ENCODE assay signal across 13 mouse cellular contexts in genomic region chr13:68572247-68572646, GRCm38 (mm10). TPM values are rescaled to one million over a fixed set of nuclear protein-coding genes. Genes with fewer than 3 reads are reported as not detected.
DNase-seq lines count a peak whose midpoint lies in the region; ATAC-seq and TF ChIP-seq lines count a peak whose summit lies in the region.
"Had no signal": no experiment of that assay in that cellular context is flagged by ENCODE, and none has a peak within 500 bp of the region (broad histone marks: within the 10 kb centered on the region; RNA-seq: fewer than 3 reads in every experiment).

No protein-coding gene starts in this region.

- H3K4me2 ChIP-seq in heart, embryonic 11.5 days, result peak overlapping the region; percentile 27; the same call in 1 of the 2 replicates
- H3K4me2 ChIP-seq: liver, embryonic 15.5 days; midbrain, embryonic 12.5 days had no signal

- peak; percentile 51; the same call in 1 of the 2 replicates for ATAC-seq in heart, embryonic 11.5 days (replicated peaks; ENCODE audit: insufficient number of reproducible peaks, low FRiP score, low TSS enrichment)

- no peak for TF ChIP-seq CTCF in kidney, adult 2 months (conservative IDR thresholded peaks at IDR 0.05; ENCODE audit: insufficient read depth, insufficient read length, low read depth, low read length)

- no peak overlapping the region for H3K9ac ChIP-seq in heart, embryonic 11.5 days (ENCODE audit: low read depth, low read length)
- H3K9ac ChIP-seq: liver, embryonic 15.5 days; midbrain, embryonic 12.5 days had no signal

- no peaks in the 10 kb centered on the region for H3K9me3 ChIP-seq in heart, embryonic 11.5 days (replicated peaks; ENCODE audit: control insufficient read depth, low read length)
- H3K9me3 ChIP-seq: liver, embryonic 15.5 days; midbrain, embryonic 12.5 days had no signal

- no peak overlapping the region for H3K4me3 ChIP-seq in kidney, adult 2 months (ENCODE audit: insufficient read depth, low read depth, low read length)
- no peak overlapping the region for H3K4me3 ChIP-seq in heart, embryonic 11.5 days (ENCODE audit: low read depth, low read length)
- H3K4me3 ChIP-seq: erythroblast, embryonic 14.5 days; liver, embryonic 15.5 days; midbrain, embryonic 12.5 days had no signal

- no peak for TF ChIP-seq POLR2A in kidney, adult 2 months (IDR thresholded peaks at IDR 0.05; ENCODE audit: low read depth, low read length)

- peak; percentile 21 for DNase-seq in kidney, adult 2 months
- no peak for DNase-seq in kidney, adult 11 months
- DNase-seq in 416B (ENCODE audit: low read depth), result peak; percentile 18
- peak; percentile 14 for DNase-seq in kidney, postnatal 14 days
- no peak for DNase-seq in spleen, adult 18-20 months
- no peak for DNase-seq in adrenal gland, adult 2 months
- no peak for DNase-seq in left cerebral cortex, postnatal 25 days (ENCODE audit: low spot score in 2 of 2)
- DNase-seq: B cell, adult 2 months had no signal

- peaks cover 9% of the 10 kb centered on the region; the same call in 1 of the 2 replicates for H3K4me1 ChIP-seq in kidney, adult 2 months (ENCODE audit: control insufficient read depth, insufficient read depth, low read length)
- H3K4me1 ChIP-seq in heart, embryonic 11.5 days (ENCODE audit: control insufficient read depth, insufficient read depth, low read length), result peaks cover 9% of the 10 kb centered on the region; the same call in 1 of the 2 replicates
- H3K4me1 ChIP-seq: liver, embryonic 15.5 days; midbrain, embryonic 12.5 days had no signal

- 0 out of 2 replicates have a peak, but pooled peaks cover 2% of the 10 kb centered on the region for H3K36me3 ChIP-seq in kidney, adult 2 months (ENCODE audit: control insufficient read depth, insufficient read depth, low read length)
- peaks cover 28% of the 10 kb centered on the region; the same call in 1 of the 2 replicates for H3K36me3 ChIP-seq in heart, embryonic 11.5 days (ENCODE audit: control insufficient read depth, insufficient read depth, low read length)

- no peaks in the 10 kb centered on the region for H3K27me3 ChIP-seq in kidney, adult 2 months (replicated peaks; ENCODE audit: control insufficient read depth, insufficient read depth, low read length)
- no peaks in the 10 kb centered on the region for H3K27me3 ChIP-seq in heart, embryonic 11.5 days (ENCODE audit: control insufficient read depth, insufficient read depth, low read length)
- H3K27me3 ChIP-seq: liver, embryonic 15.5 days; midbrain, embryonic 12.5 days had no signal

- intact Hi-C loops in left cerebral cortex, postnatal 25 days (cut with DNase I), result no loop called here

- H3K27ac ChIP-seq in kidney, adult 2 months (ENCODE audit: insufficient read depth, low read depth, low read length), result peak overlapping the region; percentile 66
- peak overlapping the region; percentile 93 for H3K27ac ChIP-seq in heart, embryonic 11.5 days (ENCODE audit: low read depth, low read length)
- H3K27ac ChIP-seq: liver, embryonic 15.5 days; midbrain, embryonic 12.5 days had no signal

- WGBS in kidney, adult 2 months, result 45% methylated on average over 19 of the region's 19 CpGs
- 60% methylated on average over 19 of the region's 19 CpGs for WGBS in heart, embryonic 11.5 days (ENCODE audit: insufficient replicate concordance)

RNA-seq across cellular contexts. Expression of gene Mtrr, which starts 9.7 kb away (rescaled TPM):
- 10.2 and 11.3 TPM in 2 replicates for polyA plus RNA-seq in kidney, adult 2 months (2012; rRNA removed)
- polyA plus RNA-seq in heart, embryonic 11.5 days (2014; fragmentation: Nextera tagmentation; extraction: Ambion mirVana), result 20.9 and 31.4 TPM in 2 replicates
- total RNA-seq in adrenal gland, adult 2 months (2021), result 10 to 100 TPM; 15.8 to 16.6 TPM
- polyA plus RNA-seq in adrenal gland, adult 2 months (2012; rRNA removed), result 8.6 and 9.2 TPM in 2 replicates
- total RNA-seq in left cerebral cortex, postnatal 25 days (2021), result 10 to 100 TPM; 15.8 to 17.0 TPM

RNA-seq across cellular contexts. Expression of gene Fastkd3, which starts 9.8 kb away (rescaled TPM):
- polyA plus RNA-seq in kidney, adult 2 months (2012; rRNA removed), result 10.5 and 13.0 TPM in 2 replicates
- 22.3 and 24.9 TPM in 2 replicates for polyA plus RNA-seq in heart, embryonic 11.5 days (2014; fragmentation: Nextera tagmentation; extraction: Ambion mirVana)
- 10 to 100 TPM; 15.5 to 15.9 TPM for total RNA-seq in adrenal gland, adult 2 months (2021)
- 4.9 and 5.6 TPM in 2 replicates for polyA plus RNA-seq in adrenal gland, adult 2 months (2012; rRNA removed)
- total RNA-seq in left cerebral cortex, postnatal 25 days (2021), result 10 to 100 TPM; 13.2 to 16.0 TPM

RNA-seq across cellular contexts. Expression of gene 1700001L19Rik, which starts 25.0 kb away (rescaled TPM):
- polyA plus RNA-seq in kidney, adult 2 months (2012; rRNA removed), result 0.19 and 0.24 TPM in 2 replicates
- polyA plus RNA-seq in heart, embryonic 11.5 days (2014; fragmentation: Nextera tagmentation; extraction: Ambion mirVana), result 0.39 and 0.58 TPM in 2 replicates
- total RNA-seq in adrenal gland, adult 2 months (2021), result under 1 TPM in 1 of 2 experiments, not detected in 1; 0.20 TPM
- polyA plus RNA-seq in adrenal gland, adult 2 months (2012; rRNA removed), result 0.09 TPM in 1 of 2 replicates, not detected in the other
- total RNA-seq in left cerebral cortex, postnatal 25 days (2021), result 10 to 100 TPM; 20.6 to 27.6 TPM
- total RNA-seq: common myeloid progenitor, adult 5-6 weeks had no signal
- polyA plus RNA-seq: erythroblast, embryonic 14.5 days; liver, embryonic 15.5 days had no signal

Comparison
In these comparisons a context has a peak if more than half of its experiments do, and no peak if none do; other contexts are left out.
1. DNase-seq: peak in kidney, adult 2 months (single experiment), 416B (single experiment) and kidney, postnatal 14 days (single experiment); none in kidney, adult 11 months (single experiment), spleen, adult 18-20 months (0 of 2), adrenal gland, adult 2 months (single experiment) and left cerebral cortex, postnatal 25 days (0 of 2).